Mouse (Mus musculus) midbrain, postnatal 0 days (tissue): Measurements from ENCODE around the gene Spata32. TPM values are rescaled to one million over a fixed set of nuclear protein-coding genes. Genes with fewer than 3 reads are reported as not detected.
"Not testable (repeated sequence)": the region's sequence is repeated elsewhere in the genome, so short reads cannot be mapped to it uniquely, and the experiment has no call there.

Experiments used
- ATAC-seq: fragments of 200-750 bp; cut with Nextera tagmentation; 2 replicates; pipeline ENCODE4 v1.8.0; 2017; ENCODE audit warnings: moderate number of reproducible peaks, mild to moderate bottlenecking, moderate TSS enrichment, moderate library complexity; ENCODE audit not compliant: low FRiP score
- DNase-seq: peaks from one replicate; pipeline ENCODE4 v3.0.0-alpha.2; 2015; ENCODE audit warnings: low spot score
- H3K27ac ChIP-seq: fragments of 300-500 bp; sonication (generic); 2 replicates; pipeline ENCODE4 v1.5.1; 2014; ENCODE audit warnings: low read depth, mild to moderate bottlenecking, low read length, mixed read lengths
- H3K27me3 ChIP-seq: fragments of 300-500 bp; sonication (generic); 2 replicates; pipeline ENCODE4 v1.6.1; 2014; ENCODE audit warnings: low read length, control low read depth, mixed read lengths; ENCODE audit not compliant: insufficient read depth
- H3K36me3 ChIP-seq: fragments of 300-500 bp; sonication (generic); 2 replicates; pipeline ENCODE4 v1.6.1; 2014; ENCODE audit warnings: low read length, control low read depth, mixed read lengths; ENCODE audit not compliant: insufficient read depth
- H3K4me1 ChIP-seq: fragments of 300-500 bp; sonication (generic); 2 replicates; pipeline ENCODE4 v1.6.1; 2014; ENCODE audit warnings: mild to moderate bottlenecking, control low read depth, antibody characterized with exemption, low read length, mixed read lengths; ENCODE audit not compliant: insufficient read depth
- H3K4me2 ChIP-seq: fragments of 300-500 bp; sonication (generic); 2 replicates; pipeline ENCODE4 v1.6.1; 2014; ENCODE audit warnings: low read depth, mild to moderate bottlenecking, low read length, mixed read lengths; ENCODE audit not compliant: poor library complexity, severe bottlenecking
- H3K4me3 ChIP-seq: fragments of 300-500 bp; sonication (generic); 2 replicates; pipeline ENCODE4 v1.5.1; 2014; ENCODE audit warnings: low read depth, mild to moderate bottlenecking, low read length, moderate library complexity
- H3K9ac ChIP-seq: fragments of 300-500 bp; sonication (generic); replicated peaks from 2 replicates; pipeline ENCODE4 v1.6.1; 2014; ENCODE audit warnings: mild to moderate bottlenecking, low read length, moderate library complexity, mixed read lengths; ENCODE audit not compliant: poor library complexity, severe bottlenecking
- H3K9me3 ChIP-seq: fragments of 300-500 bp; sonication (generic); 2 replicates; pipeline ENCODE4 v1.6.1; 2016; ENCODE audit warnings: low read length, control low read depth
- CTCF ChIP-seq: IDR thresholded peaks from 2 replicates; pipeline ENCODE4 v1.5.1; 2016; ENCODE audit warnings: antibody characterized with exemption, mild to moderate bottlenecking
- WGBS: fragments of 180-500 bp; shearing (Covaris S2); extraction: QIAGEN DNeasy Blood & Tissue Kit; methylation state at CpG from one replicate; pipeline ENCODE4 v1.1.7; 2014; 5-methylcytosine and 5-hydroxymethylcytosine counted together
- polyA plus RNA-seq: library from polyadenylated mRNA; unstranded; fragments of >200 nt; fragmentation: Nextera tagmentation; extraction: Ambion mirVana; gene quantifications from 2 replicates; pipeline ENCODE4 v1.2.1, GENCODE M21; 2015
- total RNA-seq: library from RNA; depleted of rRNA; stranded (reverse); fragments of >200 nt; gene quantifications from 2 replicates; pipeline ENCODE4 v1.2.3, GENCODE M21; 2014

Spata32 gene
- total and polyA plus RNA-seq, 2 experiments from 2014 or later = 1.2 to 1.4 TPM

- H3K36me3 ChIP-seq = peaks cover 32% of the 10 kb centered on the region
- no peak overlapping the region for H3K4me3 ChIP-seq
- no peak for TF ChIP-seq CTCF
- no peaks in the 10 kb centered on the region for H3K9me3 ChIP-seq
- 96% methylated on average over 7 of the region's 7 CpGs for WGBS
- H3K4me2 ChIP-seq = no peak overlapping the region
- DNase-seq = no peak
- ATAC-seq = no peak
- no peak overlapping the region for H3K27ac ChIP-seq
- H3K4me1 ChIP-seq = no peaks in the 10 kb centered on the region
- H3K9ac ChIP-seq = no peak overlapping the region
- H3K27me3 ChIP-seq = no peaks in the 10 kb centered on the region
These were observed 13.1 kb upstream of the Spata32 start for GRCm38 (mm10) chr11:103231367-103231766.

- Histone ChIP-seq H3K27ac (no peak overlapping the region), H3K4me2 (no peak overlapping the region), H3K9ac (no peak overlapping the region), H3K4me1 (no peaks in the 10 kb centered on the region), H3K36me3 (peaks cover 34% of the 10 kb centered on the region), H3K9me3 (no peaks in the 10 kb centered on the region), H3K4me3 (no peak overlapping the region), H3K27me3 (no peaks in the 10 kb centered on the region)
- no peak for ATAC-seq
- whole genome bisulfite sequencing = 92% methylated on average over 19 of the region's 19 CpGs
- no peak for TF ChIP-seq CTCF
- no peak for DNase-seq
These were observed 12.4 kb upstream of the Spata32 start for GRCm38 (mm10) chr11:103230626-103231025.

GRCm38 (mm10) chr11:103229608-103230007 is 11.4 kb upstream of the Spata32 start:
- DNase-seq (no peak), ATAC-seq (no peak)
- H3K4me1 ChIP-seq = no peaks in the 10 kb centered on the region
- no peaks in the 10 kb centered on the region for H3K27me3 ChIP-seq
- H3K36me3 ChIP-seq = peaks cover 40% of the 10 kb centered on the region
- H3K9ac ChIP-seq = no peak overlapping the region
- peak; percentile 33 for TF ChIP-seq CTCF
- H3K4me3 ChIP-seq = no peak overlapping the region
- H3K9me3 ChIP-seq = no peaks in the 10 kb centered on the region
- WGBS = 92% methylated on average over 2 of the region's 2 CpGs
- no peak overlapping the region for H3K27ac ChIP-seq
- no peak overlapping the region for H3K4me2 ChIP-seq

- TF ChIP-seq CTCF = no peak
- Histone ChIP-seq H3K27ac (no peak overlapping the region), H3K27me3 (no peaks in the 10 kb centered on the region), H3K9me3 (no peaks in the 10 kb centered on the region), H3K4me3 (no peak overlapping the region), H3K9ac (no peak overlapping the region), H3K36me3 (peaks cover 49% of the 10 kb centered on the region), H3K4me2 (no peak overlapping the region), H3K4me1 (no peaks in the 10 kb centered on the region)
- no peak for DNase-seq
- no peak for ATAC-seq
- 63% methylated on average over 18 of the region's 18 CpGs for WGBS
These were observed 5.8 kb upstream of the Spata32 start for GRCm38 (mm10) chr11:103223951-103224456.

- Histone ChIP-seq H3K4me2 (no peak overlapping the region), H3K27ac (no peak overlapping the region), H3K4me3 (no peak overlapping the region), H3K27me3 (no peaks in the 10 kb centered on the region), H3K36me3 (peaks cover 49% of the 10 kb centered on the region), H3K9me3 (no peaks in the 10 kb centered on the region), H3K4me1 (no peaks in the 10 kb centered on the region; the same call in 1 of the 2 replicates), H3K9ac (no peak overlapping the region)
- DNase-seq (no peak), ATAC-seq (no peak)
- TF ChIP-seq CTCF = no peak
- WGBS = 86% methylated on average over 10 of the region's 10 CpGs
These were observed 5.2 kb upstream of the Spata32 start for GRCm38 (mm10) chr11:103223444-103223843.

GRCm38 (mm10) chr11:103222718-103223117 is 4.5 kb upstream of the Spata32 start:
- not testable (repeated sequence) for H3K27ac ChIP-seq, H3K9me3 ChIP-seq, H3K27me3 ChIP-seq, H3K4me3 ChIP-seq, DNase-seq, H3K4me1 ChIP-seq, H3K9ac ChIP-seq, ATAC-seq, H3K4me2 ChIP-seq
- peaks cover 49% of the 10 kb centered on the region for H3K36me3 ChIP-seq
- 95% methylated on average over 4 of the region's 4 CpGs for WGBS
